Mouse (Mus musculus) frontal cortex, adult (tissue): Measurements from ENCODE around the gene AI413582.
A peak's percentile ranks its signal among the peaks of the same experiment; 100 is the strongest.

Source experiments
- ATAC-seq: cut with Nextera tagmentation; 2 replicates; pipeline ENCODE4 v1.9.2; 2017; ENCODE audit warnings: mild to moderate bottlenecking, moderate library complexity, mixed read lengths; ENCODE audit not compliant: low TSS enrichment

AI413582 gene

GRCm38 (mm10) chr17:27579816-27580215, 14.3 kb upstream of the AI413582 start:
- ATAC-seq, result no peak

DNA sequence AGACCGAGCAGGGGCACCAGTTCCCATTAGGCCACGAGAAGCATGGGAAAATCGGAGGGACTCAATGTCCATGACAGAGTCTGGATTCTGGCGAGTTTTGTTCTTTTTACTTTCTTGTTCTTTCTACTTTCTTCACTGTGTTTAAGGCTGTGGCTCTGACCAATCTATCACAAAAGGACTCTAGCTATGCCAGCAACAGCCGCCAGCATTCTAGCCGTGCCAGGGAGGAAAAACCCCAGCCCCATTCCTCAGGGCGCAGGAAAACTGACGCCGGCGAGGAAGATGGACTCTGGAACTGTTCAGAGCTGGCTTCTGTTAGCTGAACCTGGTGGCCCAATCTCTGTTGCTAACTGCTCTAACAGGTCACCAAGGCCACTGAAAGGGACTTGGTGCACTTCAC, 12.9 kb upstream of the AI413582 start:
- ATAC-seq, result no peak

DNA sequence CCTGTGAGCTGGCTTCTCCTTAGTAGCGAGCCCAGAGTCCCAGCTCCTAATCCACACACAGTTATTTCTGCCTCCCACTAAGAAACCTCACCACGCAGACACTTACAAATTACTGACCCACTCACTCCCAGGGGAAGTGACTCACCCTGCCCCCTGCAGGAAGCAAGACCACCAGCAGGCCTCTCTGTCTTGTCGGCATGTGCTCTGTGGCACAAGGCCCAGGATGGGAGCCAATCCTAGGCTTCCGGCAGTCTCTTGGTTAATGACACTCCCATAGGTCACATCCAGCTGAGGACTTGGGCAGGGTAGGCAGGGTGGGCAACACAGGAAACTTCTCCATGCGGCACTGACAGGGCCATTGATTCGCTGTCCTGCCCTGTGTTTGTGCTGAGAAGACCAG, 11.9 kb upstream of the AI413582 start:
- ATAC-seq, result no peak

GRCm38 (mm10) chr17:27576056-27576455, 10.5 kb upstream of the AI413582 start:
- no peak for ATAC-seq

- ATAC-seq, result no peak
Observed at GRCm38 (mm10) chr17:27575116-27575776, 9.7 kb upstream of the AI413582 start.

DNA sequence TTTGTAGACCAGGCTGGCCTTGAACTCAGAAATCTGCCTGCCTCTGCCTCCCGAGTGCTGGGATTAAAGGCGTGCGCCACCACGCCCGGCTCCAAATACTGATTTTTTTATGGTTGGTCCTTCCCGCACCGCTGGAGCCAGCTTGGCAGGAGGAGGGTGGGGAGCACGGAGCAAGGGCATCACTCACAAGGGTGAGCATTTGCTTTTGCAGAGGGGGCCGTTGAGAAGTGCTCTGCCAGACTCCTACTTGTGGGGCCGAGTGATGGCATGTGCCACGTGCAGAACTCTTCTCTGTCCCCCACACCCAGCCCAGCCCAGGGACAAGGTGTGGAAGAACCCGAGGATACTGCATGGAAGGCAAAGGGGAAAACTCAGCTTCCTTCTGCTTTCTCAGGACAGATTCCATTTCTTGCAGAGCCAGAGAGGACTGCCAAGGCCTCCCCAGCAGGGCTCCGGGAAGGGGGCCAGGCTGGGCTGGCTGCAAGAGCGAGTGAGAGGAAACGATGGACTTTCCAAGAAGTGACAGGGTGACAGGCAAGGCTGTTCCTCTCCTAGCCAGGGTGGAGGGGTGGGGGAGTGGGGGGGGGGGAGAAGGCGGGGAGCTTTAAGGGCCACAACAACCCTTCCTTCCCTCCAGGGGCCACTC, 9.0 kb upstream of the AI413582 start:
- ATAC-seq, result peak; percentile 51

DNA sequence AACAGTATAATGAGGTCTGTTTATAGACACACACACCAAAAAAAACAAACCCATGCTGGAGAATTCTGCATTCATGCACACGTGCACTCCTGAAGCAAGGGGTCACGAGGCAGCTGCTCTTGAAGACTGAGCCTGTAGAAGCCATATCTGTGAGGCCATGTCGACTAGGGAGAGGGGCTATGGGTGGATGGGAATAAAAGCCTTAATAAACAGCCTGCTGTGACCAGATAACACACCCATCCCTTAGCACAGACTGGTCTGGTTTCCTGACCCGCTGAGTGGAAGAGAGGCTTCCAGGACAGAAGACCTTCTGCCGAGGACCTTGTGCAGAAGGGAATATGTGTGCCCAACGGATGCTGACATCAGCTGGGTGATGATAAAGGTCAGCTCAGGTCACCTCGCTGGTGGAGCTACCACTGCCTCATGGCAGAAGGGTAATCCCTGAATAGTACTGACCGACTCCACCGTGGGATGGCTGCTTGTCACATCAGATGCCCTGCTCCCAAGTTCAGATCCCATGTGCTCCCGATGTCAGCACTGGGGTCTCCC, 8.3 kb upstream of the AI413582 start:
- no peak for ATAC-seq

GRCm38 (mm10) chr17:27571315-27571714, 5.8 kb upstream of the AI413582 start:
- no peak for ATAC-seq

GRCm38 (mm10) chr17:27568228-27568627, 2.7 kb upstream of the AI413582 start:
- ATAC-seq, result no peak

GRCm38 (mm10) chr17:27565942-27566267, 349 bp upstream of the AI413582 start:
- no peak for ATAC-seq

GRCm38 (mm10) chr17:27564391-27565162, 979 bp downstream of the AI413582 start:
- ATAC-seq, result no peak

GRCm38 (mm10) chr17:27563771-27564244, 1.7 kb downstream of the AI413582 start:
- ATAC-seq, result no peak

GRCm38 (mm10) chr17:27561809-27562526, 3.6 kb downstream of the AI413582 start:
- ATAC-seq, result peak; percentile 48

DNA sequence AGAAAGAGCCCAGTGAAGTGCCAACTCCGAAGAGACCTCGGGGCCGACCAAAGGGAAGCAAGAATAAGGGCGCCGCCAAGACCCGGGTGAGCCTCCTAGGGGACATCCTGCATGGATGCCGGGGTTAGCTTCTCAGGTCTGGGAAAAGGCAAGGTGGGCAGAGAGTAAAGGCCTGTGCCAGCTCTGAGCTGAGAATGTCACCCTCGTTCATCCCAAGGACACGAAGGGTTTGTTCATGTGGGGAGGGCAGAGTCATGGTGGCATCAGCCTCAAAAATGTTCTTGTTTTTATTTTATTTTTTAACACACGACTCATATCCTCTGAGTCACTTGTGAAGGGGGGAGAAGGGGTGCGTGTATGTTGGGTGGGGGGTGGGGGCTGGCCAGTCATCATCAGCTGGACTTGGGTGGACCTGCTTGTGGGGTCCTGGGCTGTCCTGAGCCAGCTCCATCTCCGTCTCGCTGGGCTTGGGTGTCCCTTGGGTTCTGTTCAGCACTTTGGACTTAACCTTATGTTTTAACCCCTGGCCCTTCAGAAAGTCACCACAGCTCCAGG, 4.6 kb downstream of the AI413582 start:
- no peak for ATAC-seq

GRCm38 (mm10) chr17:27559596-27559995, 6.0 kb downstream of the AI413582 start:
- no peak for ATAC-seq

- no peak for ATAC-seq
Observed at GRCm38 (mm10) chr17:27558845-27559244, 6.7 kb downstream of the AI413582 start.

DNA sequence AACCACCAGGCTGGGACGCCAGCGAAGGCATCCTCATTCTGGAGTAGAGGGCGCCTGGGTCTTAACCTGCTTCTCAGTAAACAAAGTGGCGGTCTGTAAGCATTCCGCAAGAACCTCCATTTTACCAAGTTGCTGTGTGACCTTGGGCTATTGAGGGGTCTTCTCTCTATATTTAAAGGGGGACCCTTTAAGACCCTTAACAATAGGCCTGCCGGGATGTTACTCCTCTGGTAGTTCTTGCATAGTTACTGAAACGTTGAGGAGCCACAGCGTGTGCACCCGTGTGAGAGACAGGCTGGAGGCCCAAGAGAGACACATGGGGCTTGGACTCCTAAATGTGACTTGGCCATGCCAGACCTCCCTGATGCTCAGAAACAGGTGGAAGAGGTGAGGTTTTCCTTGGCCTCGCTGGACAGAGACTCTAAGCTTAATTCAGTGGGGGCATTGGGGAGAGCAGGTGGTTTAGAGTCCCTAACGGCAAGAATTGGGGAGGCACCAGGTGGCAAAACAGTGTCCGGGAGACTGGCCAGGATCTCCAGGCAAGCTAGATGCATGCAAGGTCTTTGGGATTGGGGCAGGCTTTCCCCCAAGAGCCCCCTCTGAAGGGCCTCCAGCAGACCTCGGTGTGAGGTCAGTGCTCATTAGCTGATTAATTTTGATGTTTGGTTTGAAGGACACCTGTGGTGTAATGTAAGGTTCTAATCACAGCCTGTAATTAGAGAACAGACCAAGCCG, 7.5 kb downstream of the AI413582 start:
- ATAC-seq, result no peak

DNA sequence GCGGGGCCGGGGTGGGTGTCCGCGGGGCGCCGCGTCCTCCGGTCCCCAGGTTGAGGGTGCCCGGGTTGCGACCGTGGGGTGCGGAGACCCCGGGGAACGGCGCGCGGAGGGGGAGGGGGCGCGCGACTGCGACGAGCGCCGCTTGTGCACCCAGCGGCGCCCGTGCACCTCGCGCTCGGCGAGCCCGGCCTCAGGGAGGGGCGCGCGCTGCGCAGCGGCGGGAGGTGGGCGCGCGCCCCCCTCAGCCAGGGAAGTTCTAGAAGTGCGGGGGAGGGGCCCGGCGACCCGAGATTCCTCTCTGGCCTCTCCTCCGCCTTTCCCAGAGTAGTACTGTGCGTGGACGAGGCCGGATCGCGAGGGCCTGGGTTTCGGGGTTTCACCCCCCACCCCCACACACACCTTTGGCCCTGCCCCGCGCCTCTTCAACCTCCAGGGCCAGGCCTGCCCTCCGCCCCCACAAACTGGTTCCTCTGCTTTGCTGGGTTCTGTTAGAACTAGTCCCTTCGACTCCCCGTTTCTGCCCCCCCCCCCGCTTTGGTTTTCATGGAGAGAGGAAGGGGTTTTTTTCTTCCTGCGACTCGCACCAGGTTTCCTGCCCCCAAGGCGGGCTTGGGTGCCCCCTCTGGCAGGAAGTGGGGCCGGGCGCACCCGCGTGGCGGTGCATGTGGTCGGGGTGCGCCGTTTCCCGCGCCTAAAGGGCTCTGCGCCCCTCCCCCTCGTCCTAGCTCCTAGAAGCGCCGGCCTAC, 8.2 kb downstream of the AI413582 start:
- peak; percentile 11; the same call in 1 of the 2 replicates for ATAC-seq

DNA sequence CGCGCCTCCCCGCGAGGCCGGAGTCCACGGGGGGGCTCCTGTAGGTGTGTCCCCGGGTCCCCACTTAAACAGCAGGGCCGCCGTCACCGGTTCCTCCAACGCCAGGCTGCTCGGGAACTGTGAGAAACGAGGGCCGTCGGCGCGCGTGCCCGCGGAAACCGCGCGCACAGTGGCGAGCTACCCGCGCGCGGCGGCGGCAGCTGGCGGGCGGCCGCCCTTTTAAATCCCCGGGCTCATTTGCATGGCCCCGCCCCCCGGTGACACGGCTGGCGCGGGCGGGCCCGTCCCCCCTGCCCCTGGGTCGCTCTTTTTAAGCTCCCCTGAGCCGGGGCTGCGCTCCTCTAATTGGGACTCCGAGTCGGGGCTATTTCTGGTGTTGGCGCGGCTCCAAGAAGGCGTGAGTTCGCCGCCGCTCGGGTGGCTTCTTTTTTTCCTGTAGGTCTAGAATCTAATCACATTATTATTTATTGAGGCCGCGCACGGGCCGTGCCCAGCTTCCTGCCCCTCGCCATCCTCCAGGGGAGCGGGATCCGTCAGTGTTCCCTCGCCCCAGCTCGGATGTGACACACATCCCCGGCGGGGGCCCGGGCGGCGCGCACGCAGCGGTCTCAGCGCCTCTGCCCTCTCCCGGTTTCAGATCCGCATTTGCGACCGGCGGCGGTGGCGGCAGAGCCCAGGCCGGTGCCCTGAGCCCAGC, 9.1 kb downstream of the AI413582 start, which contains the start of gene Hmga1:
Hmga1 (plus strand) TSS at position 183 of the 697 bp plus-strand sequence.
- peak; percentile 51 for ATAC-seq
